Mouse (Mus musculus) CD8-positive naive resting alpha-beta T cell, adult 57 days (primary cell): Measurements from ENCODE around the gene Olfr923. TPM values are rescaled to one million over a fixed set of nuclear protein-coding genes. Genes with fewer than 3 reads are reported as not detected.

ENCODE experiments used
- total RNA-seq: library from RNA; stranded (reverse); gene quantifications from one replicate; pipeline ENCODE4 v1.2.4, GENCODE M21; 2023

Gene Olfr923
- total RNA-seq = not detected

GRCm38 (mm10) chr9:38826245-38826644 lies at the start of gene Olfr923:
Gene Olfr923 (plus strand): TSS chr9:38826545.

DNA sequence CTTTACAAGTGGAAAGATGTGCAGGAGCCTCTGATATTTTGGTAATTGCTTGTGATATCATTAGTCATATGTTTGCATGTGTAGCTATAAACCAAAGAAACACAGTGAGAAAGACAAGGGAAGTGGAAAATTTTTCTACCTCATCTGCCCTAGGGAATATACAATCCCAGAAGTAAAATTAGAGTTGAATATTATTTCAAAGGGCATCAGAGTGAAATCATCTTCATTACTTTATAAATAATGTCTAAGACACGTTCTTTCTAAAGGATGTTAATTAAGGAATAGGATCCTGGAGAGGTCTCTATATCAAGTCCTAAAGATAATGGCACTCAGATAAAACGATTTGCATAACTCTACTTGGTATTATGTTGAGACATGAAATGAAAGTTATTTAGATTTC lies 12.0 kb upstream of the Olfr923 start, which contains the start of gene Olfr922:
TSS of gene Olfr922 (plus strand) at position 301 of the 400 bp plus-strand sequence.

DNA sequence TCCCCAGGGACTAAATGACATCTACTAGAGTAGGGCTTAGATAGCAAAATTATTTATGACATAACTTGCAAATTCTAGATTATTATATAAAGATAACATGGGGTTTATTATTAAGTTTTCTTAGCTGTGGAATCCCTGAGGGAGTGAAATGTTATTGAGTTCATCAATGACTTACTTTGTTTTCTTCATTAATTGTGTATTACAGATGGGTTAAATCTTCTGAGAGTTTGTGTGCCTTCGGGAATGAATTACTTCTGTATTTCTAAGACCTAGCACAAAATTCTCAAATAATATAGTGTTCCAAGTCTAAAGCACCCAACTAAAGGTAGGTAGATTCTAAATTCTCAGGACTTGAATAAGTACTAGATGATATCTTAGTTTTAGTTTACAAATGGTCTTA lies 17.8 kb downstream of the Olfr923 start, which contains the start of gene Olfr924:
TSS of gene Olfr924 (plus strand) at position 301 of the 400 bp plus-strand sequence.

GRCm38 (mm10) chr9:38854760-38855159 lies 28.4 kb downstream of the Olfr923 start, which contains the start of gene Olfr26:
Gene Olfr26 (plus strand): TSS chr9:38855060.

GRCm38 (mm10) chr9:38876826-38877225 lies 50.5 kb downstream of the Olfr923 start, which contains the start of gene Olfr926:
Gene Olfr926 (plus strand): TSS chr9:38877126.

Other genes starting within 250 kb of the Olfr923 start
- gene Olfr912, start 246.4 kb upstream of the Olfr923 start, total RNA-seq = not detected
- gene Olfr913, start 233.8 kb upstream of the Olfr923 start, total RNA-seq = not detected
- not detected for gene Olfr914, start 221.4 kb upstream of the Olfr923 start, total RNA-seq
- not detected for gene Olfr916, start 166.7 kb upstream of the Olfr923 start, total RNA-seq
- not detected for gene Olfr917, start 160.7 kb upstream of the Olfr923 start, total RNA-seq
- gene Olfr918, start 151.9 kb upstream of the Olfr923 start, total RNA-seq = not detected
- gene Olfr919, start 122.9 kb upstream of the Olfr923 start, total RNA-seq = not detected
- gene Vwa5a, start 108.3 kb upstream of the Olfr923 start, total RNA-seq = 6.0 TPM
- gene Olfr920, start 74.2 kb upstream of the Olfr923 start, total RNA-seq = 0.09 TPM
- gene Olfr921, start 53.5 kb upstream of the Olfr923 start, total RNA-seq = not detected
- not detected for gene Olfr922, start 11.9 kb upstream of the Olfr923 start, total RNA-seq
- gene Olfr924, start 17.9 kb downstream of the Olfr923 start, total RNA-seq = not detected
- not detected for gene Olfr26, start 28.5 kb downstream of the Olfr923 start, total RNA-seq
- gene Olfr926, start 50.6 kb downstream of the Olfr923 start, total RNA-seq = not detected
- gene Olfr930, start 103.3 kb downstream of the Olfr923 start, total RNA-seq = not detected
- not detected for gene Olfr933, start 145.8 kb downstream of the Olfr923 start, total RNA-seq
- not detected for gene Olfr934, start 161.8 kb downstream of the Olfr923 start, total RNA-seq
- not detected for gene Olfr935, start 173.1 kb downstream of the Olfr923 start, total RNA-seq
- not detected for gene Olfr146, start 196.8 kb downstream of the Olfr923 start, total RNA-seq
- not detected for gene Olfr937, start 238.4 kb downstream of the Olfr923 start, total RNA-seq